Mouse (Mus musculus) stomach, postnatal 0 days (tissue): ENCODE results near the gene Spn.

Source experiments
- CTCF ChIP-seq: IDR thresholded peaks from 2 replicates; pipeline ENCODE4 v1.5.1; 2016; ENCODE audit warnings: antibody characterized with exemption, low read depth, mild to moderate bottlenecking, moderate library complexity
- EP300 ChIP-seq: optimal IDR thresholded peaks from 2 replicates; pipeline ENCODE3; 2016; ENCODE audit warnings: antibody characterized with exemption

- TF ChIP-seq CTCF (no peak), EP300 (no peak)
Measured at GRCm38 (mm10) chr7:127180783-127181182, 43.2 kb upstream of the Spn start.
